Mouse (Mus musculus) CH12.LX (cell line): Measurements from ENCODE around the gene Zfr2. TPM values are rescaled to one million over a fixed set of nuclear protein-coding genes. Genes with fewer than 3 reads are reported as not detected.

Experiments used
- DNase-seq: peaks from one replicate; pipeline ENCODE4 v3.0.0-alpha.2; 2013; ENCODE audit errors: extremely low read depth
- H3K27ac ChIP-seq: 2 replicates; pipeline ENCODE4 v1.5.1; 2012; ENCODE audit warnings: low read depth, mild to moderate bottlenecking, control low read depth, moderate library complexity; ENCODE audit not compliant: insufficient read depth
- H3K27me3 ChIP-seq: replicated peaks from 2 replicates; pipeline ENCODE3; 2012; ENCODE audit warnings: inconsistent platforms
- H3K36me3 ChIP-seq, 2 experiments: replicated peaks in 1 of 2; 2 replicates each; pipeline versions ENCODE3 to v1.6.1; 2012; ENCODE audit warnings: inconsistent platforms in 1 of 2, low read length in 1 of 2, mild to moderate bottlenecking in 1 of 2, mixed read lengths in 1 of 2, moderate library complexity in 1 of 2; ENCODE audit not compliant: control insufficient read depth in 1 of 2, insufficient read depth in 1 of 2
- H3K4me1 ChIP-seq, 2 experiments: 2 replicates each; pipeline ENCODE4 v1.6.1; 2012; ENCODE audit warnings: inconsistent platforms in 1 of 2, moderate library complexity in 1 of 2; ENCODE audit not compliant: insufficient read depth in 2 of 2, control insufficient read depth in 1 of 2
- H3K4me2 ChIP-seq: 2 replicates; pipeline ENCODE4 v1.6.1; 2012; ENCODE audit warnings: low read depth, mild to moderate bottlenecking, control low read depth; ENCODE audit not compliant: poor library complexity, insufficient read depth, severe bottlenecking
- H3K4me3 ChIP-seq, 3 experiments: fragments of 150-350 bp in 1 of 3; sonication (generic) in 1 of 3; replicated peaks in 1 of 3; 2 replicates each; pipeline versions ENCODE3 to v1.5.1; 2011 to 2012; ENCODE audit warnings: low read depth in 2 of 3, low read length in 2 of 3, mild to moderate bottlenecking in 2 of 3, moderate library complexity in 2 of 3, control low read depth in 1 of 3, improper control_type of control experiment in 1 of 3, inconsistent platforms in 1 of 3, mixed read lengths in 1 of 3; ENCODE audit not compliant: poor library complexity in 1 of 3
- H3K79me2 ChIP-seq: replicated peaks from 2 replicates; pipeline ENCODE4 v1.6.1; 2012; ENCODE audit warnings: mild to moderate bottlenecking, moderate library complexity; ENCODE audit not compliant: control insufficient read depth, poor library complexity, insufficient read depth, severe bottlenecking; ENCODE audit errors: extremely low read depth
- H3K9ac ChIP-seq: 2 replicates; pipeline ENCODE4 v1.6.1; 2012; ENCODE audit warnings: low read depth, mild to moderate bottlenecking, control low read depth, moderate library complexity; ENCODE audit not compliant: insufficient read depth
- H3K9me3 ChIP-seq: replicated peaks from 2 replicates; pipeline ENCODE3; 2012; ENCODE audit warnings: low read length, inconsistent platforms, mixed read lengths
- BHLHE40 ChIP-seq: IDR thresholded peaks from 2 replicates; pipeline ENCODE4 v1.6.1; 2011; ENCODE audit warnings: mild to moderate bottlenecking, low read depth, low read length, improper control_type of control experiment
- CHD1 ChIP-seq: IDR thresholded peaks from 2 replicates; pipeline ENCODE4 v1.6.1; 2012; ENCODE audit warnings: low read depth, low read length, improper control_type of control experiment, inconsistent platforms
- CHD2 ChIP-seq: IDR thresholded peaks from 2 replicates; pipeline ENCODE4 v1.6.1; 2011; ENCODE audit warnings: low read length, improper control_type of control experiment
- CTCF ChIP-seq, 2 experiments: IDR thresholded peaks in 1 of 2; conservative IDR thresholded peaks in 1 of 2; 2 replicates each; pipeline ENCODE4 v1.5.1; 2011 to 2012; ENCODE audit warnings: low read depth in 2 of 2, low read length in 2 of 2, improper control_type of control experiment in 1 of 2, inconsistent platforms in 1 of 2, mild to moderate bottlenecking in 1 of 2, moderate library complexity in 1 of 2
- E2F4 ChIP-seq: IDR thresholded peaks from 2 replicates; pipeline ENCODE4 v1.6.1; 2011; ENCODE audit warnings: low read depth, low read length, improper control_type of control experiment; ENCODE audit not compliant: insufficient replicate concordance
- JUN ChIP-seq: IDR thresholded peaks from 2 replicates; pipeline ENCODE4 v1.6.1; 2011; ENCODE audit warnings: low read depth, mild to moderate bottlenecking, low read length, improper control_type of control experiment, moderate library complexity; ENCODE audit not compliant: insufficient read depth
- JUND ChIP-seq: conservative IDR thresholded peaks from 2 replicates; pipeline ENCODE4 v1.6.1; 2011; ENCODE audit warnings: low read depth, low read length, improper control_type of control experiment
- MAFK ChIP-seq: IDR thresholded peaks from 2 replicates; pipeline ENCODE4 v1.6.1; 2011; ENCODE audit warnings: low read length, improper control_type of control experiment; ENCODE audit not compliant: insufficient replicate concordance
- MEF2A ChIP-seq: IDR thresholded peaks from 2 replicates; pipeline ENCODE4 v1.6.1; 2014; ENCODE audit warnings: low read depth, mild to moderate bottlenecking, inconsistent platforms, low read length, improper control_type of control experiment, borderline replicate concordance
- NELFE ChIP-seq: IDR thresholded peaks from 2 replicates; pipeline ENCODE4 v1.6.1; 2011; ENCODE audit warnings: low read depth, low read length, improper control_type of control experiment
- PAX5 ChIP-seq: IDR thresholded peaks from 2 replicates; pipeline ENCODE4 v1.6.1; 2012; ENCODE audit warnings: low read length, inconsistent platforms, mixed read lengths
- POLR2A ChIP-seq: IDR thresholded peaks from 2 replicates; pipeline ENCODE4 v1.6.1; 2011; ENCODE audit warnings: low read depth, mild to moderate bottlenecking, improper control_type of control experiment, low read length
- RAD21 ChIP-seq: IDR thresholded peaks from 2 replicates; pipeline ENCODE4 v1.6.1; 2011; ENCODE audit warnings: low read depth, mild to moderate bottlenecking, low read length, improper control_type of control experiment, moderate library complexity
- SMC3 ChIP-seq: IDR thresholded peaks from 2 replicates; pipeline ENCODE4 v1.6.1; 2011; ENCODE audit warnings: low read depth, low read length, improper control_type of control experiment
- TBP ChIP-seq: conservative IDR thresholded peaks from 2 replicates; pipeline ENCODE4 v1.6.1; 2011; ENCODE audit warnings: low read depth, low read length, improper control_type of control experiment
- UBTF ChIP-seq: IDR thresholded peaks from 2 replicates; pipeline ENCODE4 v1.6.1; 2012; ENCODE audit warnings: low read depth, mild to moderate bottlenecking, inconsistent platforms, low read length, improper control_type of control experiment, moderate library complexity
- ZKSCAN1 ChIP-seq: IDR thresholded peaks from 2 replicates; pipeline ENCODE4 v1.6.1; 2012; ENCODE audit warnings: low read depth, inconsistent platforms, low read length, improper control_type of control experiment, borderline replicate concordance
- ZMIZ1 ChIP-seq: IDR thresholded peaks from 2 replicates; pipeline ENCODE4 v1.6.1; 2012; ENCODE audit warnings: low read depth, mild to moderate bottlenecking, inconsistent platforms, low read length, improper control_type of control experiment
- dilution Hi-C: fragments of 300-500 bp; cut with MboI; formaldehyde crosslinking; loops from 2 replicates; pipeline ENCODE4 v1.14.3; 2020; ENCODE audit warnings: low sequenced_read_pairs; ENCODE audit not compliant: extremely low pct_unique_long_range_greater_than_20kb, extremely low pct_ligation_motif_present
- in situ Hi-C: fragments of 300-500 bp; cut with MboI; formaldehyde crosslinking; loops from 3 replicates; pipeline ENCODE4 v1.14.3; 2019; ENCODE audit warnings: low sequenced_read_pairs, low pct_ligation_motif_present, low pct_unique_long_range_greater_than_20kb, mixed read lengths
- polyA plus RNA-seq: library from polyadenylated mRNA; unstranded; fragments of >175 nt; gene quantifications from 2 replicates; pipeline ENCODE4 v1.2.1, GENCODE M21; 2012; ENCODE audit warnings: low read depth; ENCODE audit not compliant: insufficient read length
- total RNA-seq, 2 experiments: library from RNA; depleted of rRNA; stranded (reverse); fragments of 300-350 nt in 1 of 2; fragments of >200 nt in 1 of 2; gene quantifications; 2 replicates each; pipeline ENCODE4 v1.2.3; 2012 to 2014

The Zfr2 gene
- total and polyA plus RNA-seq, 3 experiments, result 1.0 to 13.5 (median 2.4) TPM

- Histone ChIP-seq H3K27me3 (no peaks in the 10 kb centered on the region), H3K4me2 (peak within 1 kb of the TSS; percentile 24), H3K4me1 (peaks cover 16 to 39% of the 10 kb centered on the region in 2 experiments), H3K27ac (peak within 1 kb of the TSS; percentile 85), H3K9ac (peak within 1 kb of the TSS; percentile 64), H3K36me3 (peaks cover 59 to 78% of the 10 kb centered on the region in 2 experiments), H3K4me3 (peak within 1 kb of the TSS; percentile 60 to 77 (median 66)), H3K79me2 (peaks cover 19% of the 10 kb centered on the region), H3K9me3 (no peaks in the 10 kb centered on the region)
- TF ChIP-seq BHLHE40, result no peak
- TF ChIP-seq CTCF (conservative IDR thresholded peaks at IDR 0.05 in 1 of 2, IDR thresholded peaks at IDR 0.05 in 1 of 2; ENCODE audit: low read depth in 2 of 2, low read length in 2 of 2), result no peak
- no peak for TF ChIP-seq POLR2A
- no peak for TF ChIP-seq ZMIZ1
- no peak for TF ChIP-seq MEF2A
- no peak for TF ChIP-seq JUND
- no peak for TF ChIP-seq MAFK
- TF ChIP-seq PAX5, result no peak
- no peak for TF ChIP-seq ZKSCAN1
- TF ChIP-seq UBTF, result no peak
- no peak for TF ChIP-seq NELFE
- no peak for DNase-seq
- dilution Hi-C loops (no loop called here), in situ Hi-C loops (no loop called here)
Measured at GRCm38 (mm10) chr10:81183805-81184204, 49.1 kb upstream of the Zfr2 start, which contains the start of gene 4930442H23Rik. Gene 4930442H23Rik (minus strand): TSS chr10:81183849.

DNA sequence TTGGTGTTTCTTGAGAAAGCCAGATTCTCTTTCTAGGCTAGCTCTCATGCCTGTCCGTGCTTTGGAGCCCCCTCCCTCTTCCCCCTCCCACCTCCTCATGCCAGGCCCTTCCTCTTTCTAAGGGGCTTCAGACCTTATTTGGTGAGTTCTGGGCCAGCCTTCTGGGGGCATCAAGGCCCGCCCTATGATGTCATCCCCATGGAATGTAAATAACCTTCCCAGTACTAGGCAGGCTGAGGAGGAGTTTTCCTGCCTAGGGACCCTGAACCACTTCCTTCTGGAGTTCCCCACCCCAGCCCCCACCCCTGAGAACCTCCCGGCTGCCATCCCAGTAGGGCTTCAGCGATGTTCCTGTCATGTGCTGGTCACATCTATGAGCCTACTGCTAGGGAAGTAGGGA is 48.2 kb upstream of the Zfr2 start:
- no peak for DNase-seq
- peaks cover 9 to 30% of the 10 kb centered on the region in 2 experiments for H3K4me1 ChIP-seq
- H3K9ac ChIP-seq, result no peak overlapping the region
- H3K4me2 ChIP-seq, result no peak overlapping the region
- TF ChIP-seq CHD1 (no peak), E2F4 (no peak)
- no peaks in the 10 kb centered on the region for H3K9me3 ChIP-seq
- H3K27ac ChIP-seq, result no peak overlapping the region
- H3K4me3 ChIP-seq, result no peak overlapping the region
- dilution Hi-C loops (no loop called here), in situ Hi-C loops (no loop called here)
- peaks cover 52 to 75% of the 10 kb centered on the region in 2 experiments for H3K36me3 ChIP-seq
- H3K27me3 ChIP-seq, result no peaks in the 10 kb centered on the region
- H3K79me2 ChIP-seq, result peaks cover 9% of the 10 kb centered on the region

GRCm38 (mm10) chr10:81187161-81187560 is 45.8 kb upstream of the Zfr2 start:
- TF ChIP-seq NELFE (no peak), JUN (no peak), PAX5 (no peak), CHD2 (no peak), SMC3 (no peak), TBP (no peak), RAD21 (no peak)
- Histone ChIP-seq H3K4me1 (peaks cover 10 to 29% of the 10 kb centered on the region in 2 experiments), H3K9ac (no peak overlapping the region), H3K9me3 (no peaks in the 10 kb centered on the region), H3K27ac (no peak overlapping the region), H3K79me2 (0 out of 2 replicates have a peak, but pooled peaks cover 3% of the 10 kb centered on the region), H3K4me3 (no peak overlapping the region), H3K27me3 (no peaks in the 10 kb centered on the region), H3K4me2 (no peak overlapping the region), H3K36me3 (peaks cover 41 to 73% of the 10 kb centered on the region in 2 experiments)
- in situ Hi-C loops (no loop called here), dilution Hi-C loops (no loop called here)
- no peak for DNase-seq
